Mouse (Mus musculus) embryonic facial prominence, embryonic 14.5 days (tissue): ENCODE results near the gene Lin28b. TPM values are rescaled to one million over a fixed set of nuclear protein-coding genes. Genes with fewer than 3 reads are reported as not detected.
"Not testable (repeated sequence)": the region's sequence is repeated elsewhere in the genome, so short reads cannot be mapped to it uniquely, and the experiment has no call there.

Experiments
- ATAC-seq: fragments of 200-750 bp; cut with Nextera tagmentation; 2 replicates; pipeline ENCODE4 v1.8.0; 2017; ENCODE audit warnings: low read depth, moderate number of reproducible peaks, moderate TSS enrichment
- DNase-seq: peaks from one replicate; pipeline ENCODE4 v3.0.0-alpha.2; 2015; ENCODE audit warnings: low spot score
- H3K27ac ChIP-seq: fragments of 300-500 bp; sonication (generic); replicated peaks from 2 replicates; pipeline ENCODE4 v1.5.1; 2014; ENCODE audit warnings: low read depth, mild to moderate bottlenecking, low read length, moderate library complexity
- H3K27me3 ChIP-seq: fragments of 300-500 bp; sonication (generic); replicated peaks from 2 replicates; pipeline ENCODE4 v1.6.1; 2014; ENCODE audit warnings: low read length; ENCODE audit not compliant: control insufficient read depth, insufficient read depth
- H3K36me3 ChIP-seq: fragments of 300-500 bp; sonication (generic); 2 replicates; pipeline ENCODE4 v1.6.1; 2014; ENCODE audit warnings: low read length, mixed read lengths; ENCODE audit not compliant: control insufficient read depth, insufficient read depth
- H3K4me1 ChIP-seq: fragments of 300-500 bp; sonication (generic); 2 replicates; pipeline ENCODE4 v1.6.1; 2014; ENCODE audit warnings: antibody characterized with exemption, low read length; ENCODE audit not compliant: control insufficient read depth, insufficient read depth
- H3K4me2 ChIP-seq: fragments of 300-500 bp; sonication (generic); 2 replicates; pipeline ENCODE4 v1.6.1; 2014; ENCODE audit warnings: low read depth, mild to moderate bottlenecking, low read length, moderate library complexity, mixed read lengths
- H3K4me3 ChIP-seq: fragments of 300-500 bp; sonication (generic); 2 replicates; pipeline ENCODE4 v1.5.1; 2014; ENCODE audit warnings: low read depth, mild to moderate bottlenecking, low read length
- H3K9ac ChIP-seq: fragments of 300-500 bp; sonication (generic); 2 replicates; pipeline ENCODE4 v1.6.1; 2014; ENCODE audit warnings: low read depth, mild to moderate bottlenecking, low read length, moderate library complexity, mixed read lengths
- H3K9me3 ChIP-seq: fragments of 300-500 bp; sonication (generic); 2 replicates; pipeline ENCODE4 v1.6.1; 2016; ENCODE audit warnings: low read length; ENCODE audit not compliant: control insufficient read depth
- WGBS: fragments of 180-500 bp; shearing (Covaris S2); extraction: QIAGEN DNeasy Blood & Tissue Kit; methylation state at CpG from one replicate; pipeline ENCODE4 v1.1.7; 2014; 5-methylcytosine and 5-hydroxymethylcytosine counted together
- polyA plus RNA-seq: library from polyadenylated mRNA; unstranded; fragments of >200 nt; fragmentation: Nextera tagmentation; extraction: Ambion mirVana; gene quantifications from 2 replicates; pipeline ENCODE4 v1.2.1, GENCODE M21; 2014

Lin28b gene
- polyA plus RNA-seq, 1 experiment from 2014 or later = 0.57 TPM

- not testable (repeated sequence) for DNase-seq, H3K9me3 ChIP-seq, H3K27me3 ChIP-seq, ATAC-seq, H3K4me1 ChIP-seq, H3K9ac ChIP-seq, H3K36me3 ChIP-seq, H3K4me2 ChIP-seq, H3K27ac ChIP-seq, H3K4me3 ChIP-seq
- WGBS = 82% methylated on average over 3 of the region's 3 CpGs
Measured at GRCm38 (mm10) chr10:45348143-45348542, 138.1 kb downstream of the Lin28b start.

- H3K4me3 ChIP-seq = no peak overlapping the region
- no peak overlapping the region for H3K27ac ChIP-seq
- H3K9ac ChIP-seq = no peak overlapping the region
- no peaks in the 10 kb centered on the region for H3K27me3 ChIP-seq
- no peak for ATAC-seq
- no peaks in the 10 kb centered on the region for H3K9me3 ChIP-seq
- H3K36me3 ChIP-seq = no peaks in the 10 kb centered on the region
- WGBS = 66% methylated on average over 9 of the region's 9 CpGs
- no peak overlapping the region for H3K4me2 ChIP-seq
- H3K4me1 ChIP-seq = no peaks in the 10 kb centered on the region
- DNase-seq = no peak
Measured at GRCm38 (mm10) chr10:45345217-45345616, 141.0 kb downstream of the Lin28b start.

GRCm38 (mm10) chr10:45344381-45344780 is 141.8 kb downstream of the Lin28b start:
- Histone ChIP-seq H3K9ac (no peak overlapping the region), H3K4me2 (no peak overlapping the region), H3K4me3 (no peak overlapping the region), H3K27ac (no peak overlapping the region), H3K36me3 (no peaks in the 10 kb centered on the region), H3K4me1 (no peaks in the 10 kb centered on the region), H3K27me3 (no peaks in the 10 kb centered on the region), H3K9me3 (no peaks in the 10 kb centered on the region)
- DNase-seq = no peak
- ATAC-seq = no peak
- WGBS = 85% methylated on average over 4 of the region's 4 CpGs

GRCm38 (mm10) chr10:45339106-45339505 is 147.1 kb downstream of the Lin28b start:
- H3K27ac ChIP-seq = no peak overlapping the region
- DNase-seq = no peak
- H3K4me3 ChIP-seq = no peak overlapping the region
- H3K4me2 ChIP-seq = no peak overlapping the region
- ATAC-seq = no peak
- 77% methylated on average over 7 of the region's 7 CpGs for WGBS
- no peak overlapping the region for H3K9ac ChIP-seq
- no peaks in the 10 kb centered on the region for H3K4me1 ChIP-seq
- no peaks in the 10 kb centered on the region for H3K36me3 ChIP-seq
- peaks cover 21% of the 10 kb centered on the region for H3K27me3 ChIP-seq
- H3K9me3 ChIP-seq = no peaks in the 10 kb centered on the region

GRCm38 (mm10) chr10:45335434-45336422 is 150.5 kb downstream of the Lin28b start, which contains the start of gene Bves:
Gene Bves, plus strand, starts transcription at chr10:45335772.
- H3K4me2 ChIP-seq = peak within 1 kb of the TSS; percentile 96
- H3K27me3 ChIP-seq = peaks cover 30% of the 10 kb centered on the region
- no peaks in the 10 kb centered on the region for H3K4me1 ChIP-seq
- H3K9me3 ChIP-seq = no peaks in the 10 kb centered on the region
- ATAC-seq (peak; percentile 78), DNase-seq (peak; percentile 66)
- H3K4me3 ChIP-seq = peak within 1 kb of the TSS; percentile 70
- H3K36me3 ChIP-seq = no peaks in the 10 kb centered on the region
- H3K27ac ChIP-seq = no peak within 1 kb of the TSS
- peak within 1 kb of the TSS; percentile 74 for H3K9ac ChIP-seq
- 5% methylated on average over 54 of the region's 116 CpGs for WGBS

- H3K27me3 ChIP-seq = peaks cover 30% of the 10 kb centered on the region
- peak overlapping the region; percentile 70 for H3K4me3 ChIP-seq
- H3K9ac ChIP-seq = no peak overlapping the region
- H3K27ac ChIP-seq = no peak overlapping the region
- H3K36me3 ChIP-seq = no peaks in the 10 kb centered on the region
- no peaks in the 10 kb centered on the region for H3K4me1 ChIP-seq
- H3K4me2 ChIP-seq = peak overlapping the region; percentile 96
- DNase-seq (peak; percentile 9), ATAC-seq (no peak)
- no peaks in the 10 kb centered on the region for H3K9me3 ChIP-seq
- 22% methylated on average over 7 of the region's 7 CpGs for WGBS
Measured at GRCm38 (mm10) chr10:45334925-45335324, 151.3 kb downstream of the Lin28b start.

- Histone ChIP-seq H3K9me3 (no peaks in the 10 kb centered on the region), H3K9ac (no peak overlapping the region), H3K36me3 (no peaks in the 10 kb centered on the region), H3K4me2 (no peak overlapping the region), H3K4me3 (no peak overlapping the region), H3K27me3 (peaks cover 4% of the 10 kb centered on the region; the same call in 1 of the 2 replicates), H3K4me1 (no peaks in the 10 kb centered on the region), H3K27ac (no peak overlapping the region)
- DNase-seq (no peak), ATAC-seq (no peak)
- 74% methylated on average over 7 of the region's 7 CpGs for WGBS
Measured at GRCm38 (mm10) chr10:45328196-45329000, 157.8 kb downstream of the Lin28b start.
